Mouse (Mus musculus) heart, postnatal 0 days (tissue): ENCODE data around the gene Nepro.

ENCODE experiments used
- CTCF ChIP-seq: IDR thresholded peaks from 2 replicates; pipeline ENCODE4 v1.5.1; 2016; ENCODE audit warnings: antibody characterized with exemption, control low read depth, low read depth
- EP300 ChIP-seq: IDR thresholded peaks from 2 replicates; pipeline ENCODE4 v1.6.1; 2016; ENCODE audit warnings: antibody characterized with exemption, low read depth

DNA sequence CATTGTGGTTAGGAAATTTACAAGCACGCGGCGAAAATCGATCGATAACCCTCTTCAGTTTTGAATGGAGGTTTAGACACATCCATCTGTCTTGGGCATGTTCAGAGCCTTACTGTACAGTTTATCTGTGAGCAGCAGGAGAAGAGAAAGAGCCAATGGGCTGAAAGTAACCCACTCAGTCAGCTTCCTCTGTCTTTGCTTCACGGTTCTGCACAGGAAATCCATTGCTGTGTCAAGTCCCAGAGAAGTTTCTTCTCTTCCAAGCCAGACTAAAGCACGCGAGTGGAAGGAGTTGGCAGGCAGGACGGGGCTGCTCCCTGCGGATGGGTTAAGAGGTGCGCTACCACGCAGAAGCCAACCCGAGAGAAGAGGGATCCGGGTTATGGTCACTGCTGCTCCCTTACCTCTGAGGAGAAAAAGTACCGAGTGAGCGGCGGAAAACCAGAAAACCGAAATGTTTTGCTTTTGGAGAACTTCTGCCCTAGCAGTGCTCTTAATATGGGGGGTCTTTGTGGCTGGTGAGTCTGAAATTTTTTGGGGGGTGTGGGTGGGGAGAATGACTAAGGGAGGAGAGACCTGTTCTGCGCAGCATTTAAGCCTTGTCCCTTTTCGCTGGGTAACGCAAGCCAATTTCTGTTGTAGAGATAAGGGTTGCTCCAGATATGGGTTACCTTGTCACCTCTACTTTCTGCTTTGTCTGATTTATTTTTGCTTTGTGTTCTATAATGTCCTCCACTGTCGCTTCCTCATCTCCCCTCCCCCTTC lies 41.6 kb downstream of the Nepro start, which contains the start of gene Cd200r1:
- TF ChIP-seq CTCF = no peak
- TF ChIP-seq EP300 = no peak
